Mouse (Mus musculus) retina, postnatal 7 days (tissue): ENCODE results near the gene Zfp644.
A peak's percentile ranks its signal among the peaks of the same experiment; 100 is the strongest.
"Not testable (repeated sequence)": the region's sequence is repeated elsewhere in the genome, so short reads cannot be mapped to it uniquely, and the experiment has no call there.

Experiments
- DNase-seq: peaks from one replicate; pipeline ENCODE4 v3.0.0-alpha.2; 2012; ENCODE audit warnings: low read depth, low spot score

Gene Zfp644

GRCm38 (mm10) chr5:106696396-106697337 lies at the start of gene Zfp644:
Gene Zfp644 (minus strand): TSS chr5:106697287.
- DNase-seq, result peak; percentile 80

GRCm38 (mm10) chr5:106739716-106740115 lies 42.6 kb upstream of the Zfp644 start:
- no peak for DNase-seq

GRCm38 (mm10) chr5:106723487-106723886 lies 26.4 kb upstream of the Zfp644 start:
- DNase-seq, result no peak

- no peak for DNase-seq
These were observed 25.7 kb upstream of the Zfp644 start for GRCm38 (mm10) chr5:106722771-106723170.

GRCm38 (mm10) chr5:106711870-106712277 lies 14.8 kb upstream of the Zfp644 start:
- no peak for DNase-seq

GRCm38 (mm10) chr5:106711220-106711726 lies 14.2 kb upstream of the Zfp644 start:
- no peak for DNase-seq

GRCm38 (mm10) chr5:106710611-106711010 lies 13.5 kb upstream of the Zfp644 start:
- no peak for DNase-seq

GRCm38 (mm10) chr5:106710085-106710409 lies 13.0 kb upstream of the Zfp644 start:
- no peak for DNase-seq

- DNase-seq, result no peak
These were observed 12.4 kb upstream of the Zfp644 start for GRCm38 (mm10) chr5:106709388-106710084.

- no peak for DNase-seq
These were observed 9.3 kb upstream of the Zfp644 start for GRCm38 (mm10) chr5:106706363-106706762.

GRCm38 (mm10) chr5:106705162-106705561 lies 8.1 kb upstream of the Zfp644 start:
- DNase-seq, result peak; percentile 54

GRCm38 (mm10) chr5:106695681-106696395 lies 1.2 kb downstream of the Zfp644 start:
- DNase-seq, result peak; percentile 67

GRCm38 (mm10) chr5:106695141-106695540 lies 1.9 kb downstream of the Zfp644 start:
- no peak for DNase-seq

- DNase-seq, result no peak
These were observed 2.4 kb downstream of the Zfp644 start for GRCm38 (mm10) chr5:106694683-106695082.

- DNase-seq, result no peak
These were observed 4.1 kb downstream of the Zfp644 start for GRCm38 (mm10) chr5:106693034-106693433.

- DNase-seq, result no peak
These were observed 16.2 kb downstream of the Zfp644 start for GRCm38 (mm10) chr5:106680636-106681458.

- no peak for DNase-seq
These were observed 17.4 kb downstream of the Zfp644 start for GRCm38 (mm10) chr5:106679659-106680058.

- DNase-seq, result not testable (repeated sequence)
These were observed 18.3 kb downstream of the Zfp644 start for GRCm38 (mm10) chr5:106678823-106679222.

- no peak for DNase-seq
These were observed 20.3 kb downstream of the Zfp644 start for GRCm38 (mm10) chr5:106676784-106677183.

- no peak for DNase-seq
These were observed 24.5 kb downstream of the Zfp644 start for GRCm38 (mm10) chr5:106672597-106672996.

- no peak for DNase-seq
These were observed 25.2 kb downstream of the Zfp644 start for GRCm38 (mm10) chr5:106671893-106672292.
